Mouse (Mus musculus) limb, embryonic 14.5 days (tissue): ENCODE data around the gene Mcu. TPM values are rescaled to one million over a fixed set of nuclear protein-coding genes. Genes with fewer than 3 reads are reported as not detected.

Experiments
- ATAC-seq: fragments of 200-750 bp; cut with Nextera tagmentation; 2 replicates; pipeline ENCODE4 v1.8.0; 2017; ENCODE audit warnings: low read depth, moderate number of reproducible peaks, moderate TSS enrichment; ENCODE audit not compliant: low FRiP score
- DNase-seq: peaks from one replicate; pipeline ENCODE4 v3.0.0-alpha.2; 2015; ENCODE audit warnings: low spot score
- H3K27ac ChIP-seq: fragments of 300-500 bp; sonication (generic); replicated peaks from 2 replicates; pipeline ENCODE4 v1.5.1; 2014; ENCODE audit warnings: low read depth, mild to moderate bottlenecking, low read length, moderate library complexity, mixed read lengths
- H3K27me3 ChIP-seq: fragments of 300-500 bp; sonication (generic); 2 replicates; pipeline ENCODE4 v1.6.1; 2014; ENCODE audit warnings: low read length, mixed read lengths; ENCODE audit not compliant: control insufficient read depth, insufficient read depth
- H3K36me3 ChIP-seq: fragments of 300-500 bp; sonication (generic); 2 replicates; pipeline ENCODE4 v1.6.1; 2014; ENCODE audit warnings: mild to moderate bottlenecking, low read length, moderate library complexity, mixed read lengths; ENCODE audit not compliant: control insufficient read depth, insufficient read depth
- H3K4me1 ChIP-seq: fragments of 300-500 bp; sonication (generic); 2 replicates; pipeline ENCODE4 v1.6.1; 2014; ENCODE audit warnings: antibody characterized with exemption, low read length, mixed read lengths; ENCODE audit not compliant: control insufficient read depth, insufficient read depth
- H3K4me2 ChIP-seq: fragments of 300-500 bp; sonication (generic); replicated peaks from 2 replicates; pipeline ENCODE4 v1.6.1; 2014; ENCODE audit warnings: low read depth, mild to moderate bottlenecking, low read length, moderate library complexity; ENCODE audit not compliant: severe bottlenecking
- H3K4me3 ChIP-seq: fragments of 300-500 bp; sonication (generic); replicated peaks from 2 replicates; pipeline ENCODE4 v1.5.1; 2014; ENCODE audit warnings: low read length
- H3K9ac ChIP-seq: fragments of 300-500 bp; sonication (generic); 2 replicates; pipeline ENCODE4 v1.6.1; 2014; ENCODE audit warnings: mild to moderate bottlenecking, low read depth, low read length, moderate library complexity; ENCODE audit not compliant: severe bottlenecking
- H3K9me3 ChIP-seq: fragments of 300-500 bp; sonication (generic); 2 replicates; pipeline ENCODE4 v1.6.1; 2016; ENCODE audit warnings: low read length; ENCODE audit not compliant: control insufficient read depth
- POLR2A ChIP-seq: fragments of 200-500 bp; IDR thresholded peaks from 2 replicates; pipeline ENCODE4 v1.8.0; 2012; ENCODE audit warnings: inconsistent platforms, mild to moderate bottlenecking, moderate library complexity, borderline replicate concordance; ENCODE audit not compliant: insufficient read depth, insufficient read length; ENCODE audit errors: extremely low read depth
- WGBS: fragments of 180-500 bp; shearing (Covaris S2); extraction: QIAGEN DNeasy Blood & Tissue Kit; methylation state at CpG from one replicate; pipeline ENCODE4 v1.1.7; 2014; 5-methylcytosine and 5-hydroxymethylcytosine counted together
- polyA plus RNA-seq, 2 experiments: library from polyadenylated mRNA; depleted of rRNA in 1 of 2; stranded (reverse) in 1 of 2; unstranded in 1 of 2; fragments of >200 nt; fragmentation: Nextera tagmentation in 1 of 2; extraction: Ambion mirVana in 1 of 2; gene quantifications; 2 replicates each; pipeline versions ENCODE4 v1.2.1 to v1.2.3; 2012 to 2014

Gene Mcu
- polyA plus RNA-seq, 2 experiments = 34.5 to 54.2 TPM

- Histone ChIP-seq H3K4me1 (peaks cover 16% of the 10 kb centered on the region), H3K9ac (peak overlapping the region; percentile 34), H3K4me2 (peak overlapping the region; percentile 54), H3K27ac (no peak overlapping the region), H3K9me3 (no peaks in the 10 kb centered on the region), H3K4me3 (peak overlapping the region; percentile 22), H3K36me3 (no peaks in the 10 kb centered on the region), H3K27me3 (no peaks in the 10 kb centered on the region)
- 2% methylated on average over 12 of the region's 12 CpGs for WGBS
- DNase-seq (peak; percentile 62), ATAC-seq (peak; percentile 61; the same call in 1 of the 2 replicates)
- no peak for TF ChIP-seq POLR2A
Observed at GRCm38 (mm10) chr10:59539533-59539875, 77.0 kb downstream of the Mcu start.

- Histone ChIP-seq H3K36me3 (no peaks in the 10 kb centered on the region), H3K27ac (no peak overlapping the region), H3K9ac (peak overlapping the region; percentile 34), H3K4me1 (peaks cover 16% of the 10 kb centered on the region), H3K4me2 (peak overlapping the region; percentile 54), H3K9me3 (no peaks in the 10 kb centered on the region), H3K27me3 (no peaks in the 10 kb centered on the region), H3K4me3 (peak overlapping the region; percentile 22)
- DNase-seq = no peak
- no peak for TF ChIP-seq POLR2A
- 33% methylated on average over 17 of the region's 17 CpGs for WGBS
- ATAC-seq = no peak
Observed at GRCm38 (mm10) chr10:59538767-59539532, 77.5 kb downstream of the Mcu start.

GRCm38 (mm10) chr10:59538063-59538462 lies 78.4 kb downstream of the Mcu start:
- Histone ChIP-seq H3K4me3 (no peak overlapping the region), H3K9me3 (no peaks in the 10 kb centered on the region), H3K4me2 (no peak overlapping the region), H3K9ac (no peak overlapping the region), H3K27me3 (no peaks in the 10 kb centered on the region), H3K36me3 (no peaks in the 10 kb centered on the region), H3K27ac (no peak overlapping the region), H3K4me1 (peaks cover 16% of the 10 kb centered on the region)
- no peak for TF ChIP-seq POLR2A
- ATAC-seq (no peak), DNase-seq (no peak)
- 71% methylated on average over 6 of the region's 6 CpGs for WGBS

- no peaks in the 10 kb centered on the region for H3K27me3 ChIP-seq
- WGBS = 77% methylated on average over 6 of the region's 6 CpGs
- no peak overlapping the region for H3K9ac ChIP-seq
- H3K4me3 ChIP-seq = no peak overlapping the region
- ATAC-seq (no peak), DNase-seq (no peak)
- no peaks in the 10 kb centered on the region for H3K36me3 ChIP-seq
- no peak overlapping the region for H3K27ac ChIP-seq
- H3K4me1 ChIP-seq = peaks cover 16% of the 10 kb centered on the region
- H3K9me3 ChIP-seq = no peaks in the 10 kb centered on the region
- no peak for TF ChIP-seq POLR2A
- no peak overlapping the region for H3K4me2 ChIP-seq
Observed at GRCm38 (mm10) chr10:59537579-59537978, 78.9 kb downstream of the Mcu start.

- Histone ChIP-seq H3K4me2 (no peak overlapping the region), H3K27ac (no peak overlapping the region), H3K4me1 (no peaks in the 10 kb centered on the region), H3K27me3 (no peaks in the 10 kb centered on the region), H3K9ac (no peak overlapping the region), H3K9me3 (no peaks in the 10 kb centered on the region), H3K36me3 (no peaks in the 10 kb centered on the region), H3K4me3 (no peak overlapping the region)
- DNase-seq = no peak
- no peak for TF ChIP-seq POLR2A
- no peak for ATAC-seq
- 69% methylated on average over 6 of the region's 6 CpGs for WGBS
Observed at GRCm38 (mm10) chr10:59532256-59532655, 84.2 kb downstream of the Mcu start.
